Mouse (Mus musculus) olfactory bulb, adult 2 months (tissue): ENCODE measurements around the gene Gm45713.

ENCODE experiments used
- CTCF ChIP-seq: fragments of 200-500 bp; IDR thresholded peaks from 2 replicates; pipeline ENCODE4 v1.5.1; 2012; ENCODE audit warnings: low read depth, mild to moderate bottlenecking, low read length, moderate library complexity; ENCODE audit not compliant: insufficient read depth
- POLR2A ChIP-seq: fragments of 200-500 bp; IDR thresholded peaks from 2 replicates; pipeline ENCODE4 v1.6.1; 2012; ENCODE audit warnings: mild to moderate bottlenecking, low read depth, low read length, moderate library complexity; ENCODE audit not compliant: insufficient read depth

GRCm38 (mm10) chr7:45126844-45127699 lies 9.0 kb downstream of the Gm45713 start:
- no peak for TF ChIP-seq CTCF
- TF ChIP-seq POLR2A: no peak
